Mouse (Mus musculus): ENCODE measurements around the gene Filip1l. TPM values are rescaled to one million over a fixed set of nuclear protein-coding genes. Genes with fewer than 3 reads are reported as not detected.

Gene Filip1l
- polyA plus RNA-seq, 1 experiment = not detected

DNA sequence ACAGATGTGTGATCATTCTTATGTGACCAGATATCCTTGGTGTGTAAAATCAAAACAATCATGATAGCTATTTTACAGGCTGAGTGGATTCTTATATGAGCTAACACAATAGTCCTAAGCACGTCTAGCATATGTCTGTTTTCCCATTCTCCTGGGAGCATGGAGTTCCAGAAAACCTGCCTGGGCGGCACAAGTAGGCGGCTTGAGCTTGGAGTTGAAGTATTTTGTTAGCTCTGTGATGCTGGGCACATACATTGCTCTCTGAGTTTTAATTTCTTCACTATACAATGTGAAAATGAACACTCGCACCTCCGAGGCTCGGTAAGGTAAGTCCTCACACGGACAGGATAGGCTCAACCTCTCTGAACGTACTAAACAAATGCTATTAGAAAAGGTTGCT lies 137.8 kb downstream of the Filip1l start:
- no peak overlapping the region for H3K27ac ChIP-seq (ENCODE audit: insufficient read depth, low read depth, low read length)
- H3K4me1 ChIP-seq (ENCODE audit: control insufficient read depth, insufficient read depth, low read length) = 0 out of 2 replicates have a peak, but pooled peaks cover 3% of the 10 kb centered on the region
- H3K4me3 ChIP-seq (ENCODE audit: insufficient read depth, low read depth, low read length) = no peak overlapping the region
- TF ChIP-seq CTCF (IDR thresholded peaks at IDR 0.05; ENCODE audit: insufficient read depth, low read depth, low read length) (no peak), POLR2A (IDR thresholded peaks at IDR 0.05; ENCODE audit: insufficient read depth, low read depth, low read length) (no peak)
- 93% methylated on average over 8 of the region's 8 CpGs for WGBS

GRCm38 (mm10) chr16:57491853-57492252 lies 139.0 kb downstream of the Filip1l start:
- Histone ChIP-seq H3K4me3 (ENCODE audit: insufficient read depth, low read depth, low read length) (no peak overlapping the region), H3K4me1 (ENCODE audit: control insufficient read depth, insufficient read depth, low read length) (peaks cover 8% of the 10 kb centered on the region), H3K27ac (ENCODE audit: insufficient read depth, low read depth, low read length) (no peak overlapping the region)
- TF ChIP-seq POLR2A (IDR thresholded peaks at IDR 0.05; ENCODE audit: insufficient read depth, low read depth, low read length) = no peak
- TF ChIP-seq CTCF (IDR thresholded peaks at IDR 0.05; ENCODE audit: insufficient read depth, low read depth, low read length) = no peak
- WGBS = 94% methylated on average over 4 of the region's 4 CpGs

- no peak overlapping the region; the same call in 1 of the 2 replicates for H3K27ac ChIP-seq (ENCODE audit: insufficient read depth, low read depth, low read length)
- 90% methylated on average over 10 of the region's 10 CpGs for whole genome bisulfite sequencing
- H3K4me1 ChIP-seq (ENCODE audit: control insufficient read depth, insufficient read depth, low read length) = peaks cover 6% of the 10 kb centered on the region
- no peak overlapping the region for H3K4me3 ChIP-seq (ENCODE audit: insufficient read depth, low read depth, low read length)
- no peak for TF ChIP-seq CTCF (IDR thresholded peaks at IDR 0.05; ENCODE audit: insufficient read depth, low read depth, low read length)
- TF ChIP-seq POLR2A (IDR thresholded peaks at IDR 0.05; ENCODE audit: insufficient read depth, low read depth, low read length) = no peak
These were observed 142.7 kb downstream of the Filip1l start for GRCm38 (mm10) chr16:57495476-57496203.

- no peak overlapping the region for H3K4me3 ChIP-seq (ENCODE audit: insufficient read depth, low read depth, low read length)
- H3K4me1 ChIP-seq (ENCODE audit: control insufficient read depth, insufficient read depth, low read length) = peaks cover 6% of the 10 kb centered on the region
- 21% methylated on average over 10 of the region's 10 CpGs for WGBS
- TF ChIP-seq CTCF (IDR thresholded peaks at IDR 0.05; ENCODE audit: insufficient read depth, low read depth, low read length) (no peak), POLR2A (IDR thresholded peaks at IDR 0.05; ENCODE audit: insufficient read depth, low read depth, low read length) (no peak)
- H3K27ac ChIP-seq (ENCODE audit: insufficient read depth, low read depth, low read length) = peak overlapping the region; percentile 82
These were observed 143.7 kb downstream of the Filip1l start for GRCm38 (mm10) chr16:57496437-57497173.

DNA sequence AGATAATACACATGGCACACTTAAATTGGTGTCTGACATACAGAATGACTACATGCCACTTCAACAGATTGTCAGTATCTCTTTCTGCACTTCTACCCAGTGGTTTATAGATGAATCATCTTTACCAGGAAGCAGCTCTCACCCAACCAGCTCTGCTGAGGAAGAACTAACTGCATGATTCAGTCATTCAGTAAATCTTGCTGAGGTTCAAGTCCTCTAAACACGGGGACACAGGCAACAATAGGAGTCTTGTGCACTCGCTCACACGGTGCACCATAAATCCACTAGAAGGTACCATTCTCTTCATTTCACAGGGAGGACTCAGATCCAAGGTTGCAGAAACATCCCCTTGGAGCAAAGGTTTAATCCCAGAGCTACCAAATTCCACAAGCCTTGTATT lies 148.0 kb downstream of the Filip1l start:
- H3K4me1 ChIP-seq (ENCODE audit: control insufficient read depth, insufficient read depth, low read length) = peaks cover 8% of the 10 kb centered on the region
- TF ChIP-seq CTCF (IDR thresholded peaks at IDR 0.05; ENCODE audit: insufficient read depth, low read depth, low read length) (no peak), POLR2A (IDR thresholded peaks at IDR 0.05; ENCODE audit: insufficient read depth, low read depth, low read length) (no peak)
- 36% methylated on average over 3 of the region's 3 CpGs for WGBS
- H3K4me3 ChIP-seq (ENCODE audit: insufficient read depth, low read depth, low read length) = no peak overlapping the region
- no peak overlapping the region for H3K27ac ChIP-seq (ENCODE audit: insufficient read depth, low read depth, low read length)

- Histone ChIP-seq H3K27ac (ENCODE audit: insufficient read depth, low read depth, low read length) (no peak overlapping the region), H3K4me3 (ENCODE audit: insufficient read depth, low read depth, low read length) (no peak overlapping the region), H3K4me1 (ENCODE audit: control insufficient read depth, insufficient read depth, low read length) (0 out of 2 replicates have a peak, but pooled peaks cover 2% of the 10 kb centered on the region)
- no peak for TF ChIP-seq CTCF (IDR thresholded peaks at IDR 0.05; ENCODE audit: insufficient read depth, low read depth, low read length)
- TF ChIP-seq POLR2A (IDR thresholded peaks at IDR 0.05; ENCODE audit: insufficient read depth, low read depth, low read length) = no peak
- 90% methylated on average over 2 of the region's 2 CpGs for WGBS
These were observed 149.3 kb downstream of the Filip1l start for GRCm38 (mm10) chr16:57502230-57502629.

- H3K4me3 ChIP-seq (ENCODE audit: insufficient read depth, low read depth, low read length) = no peak overlapping the region
- H3K4me1 ChIP-seq (ENCODE audit: control insufficient read depth, insufficient read depth, low read length) = 0 out of 2 replicates have a peak, but pooled peaks cover 2% of the 10 kb centered on the region
- 49% methylated on average over 5 of the region's 5 CpGs for WGBS
- TF ChIP-seq CTCF (IDR thresholded peaks at IDR 0.05; ENCODE audit: insufficient read depth, low read depth, low read length) (no peak), POLR2A (IDR thresholded peaks at IDR 0.05; ENCODE audit: insufficient read depth, low read depth, low read length) (no peak)
- no peak overlapping the region for H3K27ac ChIP-seq (ENCODE audit: insufficient read depth, low read depth, low read length)
These were observed 149.9 kb downstream of the Filip1l start for GRCm38 (mm10) chr16:57502761-57503160.

- Histone ChIP-seq H3K27ac (ENCODE audit: insufficient read depth, low read depth, low read length) (no peak overlapping the region), H3K4me1 (ENCODE audit: control insufficient read depth, insufficient read depth, low read length) (0 out of 2 replicates have a peak, but pooled peaks cover 2% of the 10 kb centered on the region), H3K4me3 (ENCODE audit: insufficient read depth, low read depth, low read length) (no peak overlapping the region)
- TF ChIP-seq CTCF (IDR thresholded peaks at IDR 0.05; ENCODE audit: insufficient read depth, low read depth, low read length) = no peak
- TF ChIP-seq POLR2A (IDR thresholded peaks at IDR 0.05; ENCODE audit: insufficient read depth, low read depth, low read length) = no peak
- WGBS = 94% methylated on average over 4 of the region's 4 CpGs
These were observed 151.8 kb downstream of the Filip1l start for GRCm38 (mm10) chr16:57504728-57505127.

GRCm38 (mm10) chr16:57506133-57506532 lies 153.2 kb downstream of the Filip1l start:
- TF ChIP-seq POLR2A (IDR thresholded peaks at IDR 0.05; ENCODE audit: insufficient read depth, low read depth, low read length) = no peak
- TF ChIP-seq CTCF (IDR thresholded peaks at IDR 0.05; ENCODE audit: insufficient read depth, low read depth, low read length) = no peak
- Histone ChIP-seq H3K4me1 (ENCODE audit: control insufficient read depth, insufficient read depth, low read length) (0 out of 2 replicates have a peak, but pooled peaks cover 2% of the 10 kb centered on the region), H3K4me3 (ENCODE audit: insufficient read depth, low read depth, low read length) (no peak overlapping the region), H3K27ac (ENCODE audit: insufficient read depth, low read depth, low read length) (no peak overlapping the region)
- WGBS = 91% methylated on average over 6 of the region's 6 CpGs

Measured in olfactory bulb, adult 2 months (tissue).